Mouse (Mus musculus): Measurements from ENCODE around the gene Kcnk18. TPM values are rescaled to one million over a fixed set of nuclear protein-coding genes. Genes with fewer than 3 reads are reported as not detected.

The Kcnk18 gene
- not detected in 2 replicates for polyA plus RNA-seq (2016; fragmentation: Nextera tagmentation; extraction: Ambion mirVana)

DNA sequence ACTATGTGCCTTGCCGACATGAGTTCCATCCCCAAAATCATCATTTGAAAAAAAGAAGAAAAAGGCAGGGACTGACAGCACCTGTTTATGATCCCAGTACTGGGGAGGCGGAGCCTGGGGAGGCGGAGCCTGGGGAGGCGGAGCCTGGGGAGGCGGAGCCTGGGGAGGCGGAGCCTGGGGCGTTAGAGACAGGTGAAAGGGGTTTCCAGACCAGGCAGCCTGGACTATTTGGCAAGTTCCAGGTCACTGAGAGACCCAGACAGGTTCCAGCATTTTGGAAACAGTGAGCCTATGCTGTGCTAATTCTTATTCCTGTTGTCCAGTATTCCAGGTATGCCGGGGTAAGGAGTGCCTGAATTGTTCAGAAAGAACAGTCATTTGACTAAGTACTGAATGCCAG is at the start of gene Kcnk18:
TSS of gene Kcnk18 (plus strand) at position 224 of the 400 bp plus-strand sequence.
- no peaks in the 10 kb centered on the region; the same call in 1 of the 2 replicates for H3K27me3 ChIP-seq (replicated peaks)
- H3K9ac ChIP-seq: no peak within 1 kb of the TSS
- 71% methylated on average over 8 of the region's 8 CpGs for WGBS (ENCODE audit: insufficient replicate concordance)

DNA sequence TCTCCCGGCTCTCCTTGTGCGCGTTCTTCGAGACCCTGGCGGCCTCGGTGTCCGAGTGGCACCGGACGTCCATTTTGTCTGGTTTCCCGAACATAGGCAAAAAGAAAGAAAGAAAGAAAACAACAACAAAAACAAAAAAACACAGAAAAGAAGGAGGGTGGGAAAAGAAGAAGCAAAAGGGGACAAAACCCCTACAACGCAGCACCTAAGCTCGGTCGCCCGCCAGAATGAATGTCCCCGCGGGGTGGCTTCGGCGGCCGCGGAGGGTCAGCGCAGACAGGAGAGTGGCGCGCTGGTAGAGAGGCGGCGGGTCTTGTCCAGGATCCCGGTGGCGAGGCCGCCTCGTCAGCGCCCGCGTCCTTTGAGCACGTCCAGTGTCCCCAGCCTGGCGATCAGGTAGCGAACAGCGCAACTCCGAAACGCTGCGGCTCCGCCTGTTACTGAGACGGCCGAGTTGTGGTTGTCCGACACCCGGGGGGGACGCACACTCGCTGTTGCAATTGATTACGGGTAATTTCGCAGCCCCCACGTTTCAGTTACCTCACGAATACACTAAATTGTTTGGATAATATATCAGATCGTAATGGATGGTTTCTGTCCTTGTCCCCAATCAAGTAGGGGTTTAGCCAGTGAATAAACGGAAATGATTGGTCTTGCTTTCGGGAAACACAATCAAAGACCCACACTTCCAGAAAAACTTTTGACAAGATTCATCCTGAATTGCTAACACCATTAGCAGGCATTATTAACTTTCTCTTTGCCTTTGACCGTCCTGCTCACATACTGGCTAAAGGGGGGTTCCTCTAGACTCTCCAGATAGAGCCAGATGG is 48.9 kb upstream of the Kcnk18 start, which contains the start of gene Vax1:
TSS of gene Vax1 (minus strand) at position 121 of the 830 bp plus-strand sequence.
- H3K27me3 ChIP-seq (replicated peaks): peaks cover 98% of the 10 kb centered on the region
- H3K9ac ChIP-seq: no peak within 1 kb of the TSS
- no peaks in the 10 kb centered on the region for H3K36me3 ChIP-seq
- no peak within 1 kb of the TSS for H3K27ac ChIP-seq
- no peak for ATAC-seq
- WGBS (ENCODE audit: insufficient replicate concordance): 2% methylated on average over 54 of the region's 54 CpGs
- peak within 1 kb of the TSS; percentile 31 for H3K4me2 ChIP-seq
- peak within 1 kb of the TSS; percentile 17 for H3K4me3 ChIP-seq
- peaks cover 5% of the 10 kb centered on the region; the same call in 1 of the 2 replicates for H3K4me1 ChIP-seq
- no peaks in the 10 kb centered on the region for H3K9me3 ChIP-seq (replicated peaks)

More for the DNA sequence above, at the start of gene Kcnk18:
- H3K4me3 ChIP-seq: no peak within 1 kb of the TSS
- H3K4me1 ChIP-seq: no peaks in the 10 kb centered on the region
- H3K4me2 ChIP-seq: no peak within 1 kb of the TSS
- H3K36me3 ChIP-seq: no peaks in the 10 kb centered on the region
- no peaks in the 10 kb centered on the region for H3K9me3 ChIP-seq (replicated peaks)
- no peak for ATAC-seq
- H3K27ac ChIP-seq: no peak within 1 kb of the TSS

DNA sequence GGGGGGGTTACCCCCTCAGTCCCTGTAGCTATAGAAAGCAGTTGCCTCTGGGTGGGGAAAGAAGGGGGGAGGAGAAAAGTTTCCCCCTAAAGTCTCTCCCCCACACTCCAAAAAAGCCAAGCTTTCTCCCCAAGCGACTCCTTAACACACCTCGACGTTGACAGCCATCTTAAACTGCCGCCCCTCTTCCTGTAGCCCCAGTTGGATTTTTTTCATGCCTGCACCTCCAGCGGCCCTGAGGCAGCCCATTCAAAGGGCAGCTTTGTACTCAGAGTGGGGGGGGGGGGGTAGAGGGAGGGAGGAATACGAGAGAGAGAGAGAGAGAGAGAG is 48.3 kb upstream of the Kcnk18 start:
- WGBS (ENCODE audit: insufficient replicate concordance): 0% methylated on average over 6 of the region's 6 CpGs
- Histone ChIP-seq H3K4me2 (no peak overlapping the region), H3K4me3 (no peak overlapping the region), H3K4me1 (peaks cover 5% of the 10 kb centered on the region; the same call in 1 of the 2 replicates), H3K36me3 (no peaks in the 10 kb centered on the region), H3K9me3 (replicated peaks) (no peaks in the 10 kb centered on the region), H3K27ac (no peak overlapping the region), H3K27me3 (replicated peaks) (peaks cover 98% of the 10 kb centered on the region), H3K9ac (no peak overlapping the region)
- ATAC-seq: no peak

DNA sequence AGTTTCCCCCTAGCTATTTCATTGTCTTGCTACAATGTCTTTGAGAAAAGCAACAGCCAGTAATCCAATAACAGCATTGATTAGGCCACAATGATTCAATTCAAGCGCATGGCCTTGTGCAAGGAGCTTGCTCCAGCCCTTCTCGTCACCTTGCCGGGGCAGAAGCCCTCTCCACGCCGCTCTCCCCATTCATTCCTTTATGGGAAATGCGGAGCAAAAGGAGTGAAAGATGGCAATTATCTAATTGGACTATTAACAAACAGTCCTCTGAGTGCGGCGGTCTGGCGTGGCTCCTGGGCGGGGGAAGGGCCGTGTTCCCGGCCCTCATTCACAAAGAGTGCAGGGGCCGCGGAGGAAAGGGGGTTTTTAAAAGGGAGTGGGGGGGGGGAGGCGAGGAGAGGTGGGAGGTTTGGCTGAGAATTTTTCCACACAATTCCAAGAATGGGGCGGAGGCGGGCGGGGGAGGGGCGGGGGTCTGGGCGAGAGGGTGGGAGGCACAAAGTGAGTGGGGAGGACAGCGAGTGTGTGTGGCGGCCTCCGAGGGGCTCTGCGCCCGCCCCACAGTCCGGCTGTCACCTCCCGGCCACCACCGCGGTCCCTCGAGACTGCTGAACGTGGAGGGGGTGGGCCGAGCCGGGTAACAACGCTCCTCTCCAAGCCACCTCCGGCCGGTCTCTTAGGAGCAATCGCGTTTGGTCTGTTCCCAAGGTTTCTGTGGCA is 47.7 kb upstream of the Kcnk18 start:
- Histone ChIP-seq H3K27ac (no peak overlapping the region), H3K4me2 (no peak overlapping the region), H3K27me3 (replicated peaks) (peaks cover 98% of the 10 kb centered on the region), H3K36me3 (no peaks in the 10 kb centered on the region), H3K9ac (no peak overlapping the region), H3K4me1 (peaks cover 5% of the 10 kb centered on the region; the same call in 1 of the 2 replicates), H3K4me3 (no peak overlapping the region), H3K9me3 (replicated peaks) (no peaks in the 10 kb centered on the region)
- 5% methylated on average over 31 of the region's 38 CpGs for WGBS (ENCODE audit: insufficient replicate concordance)
- no peak for ATAC-seq

DNA sequence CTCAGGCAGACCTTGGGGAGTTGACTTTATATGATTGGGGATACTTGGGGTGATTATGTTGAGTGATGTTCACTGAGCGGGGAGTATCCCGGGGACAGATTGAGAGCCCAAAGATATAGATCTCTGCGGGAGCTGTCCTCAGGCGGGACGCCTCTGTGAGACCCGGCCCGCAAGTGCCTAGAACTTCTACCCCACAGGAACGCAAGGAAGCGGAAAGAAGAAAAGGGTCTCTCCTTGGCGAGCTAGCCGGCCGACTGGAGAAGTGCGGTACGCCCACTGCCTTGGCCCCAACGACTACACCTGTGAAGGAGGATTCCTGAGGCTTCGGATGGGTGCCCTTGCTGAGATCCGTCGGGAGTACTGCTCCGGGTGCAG is 47.2 kb upstream of the Kcnk18 start:
- ATAC-seq: no peak
- no peak overlapping the region for H3K4me3 ChIP-seq
- peaks cover 5% of the 10 kb centered on the region; the same call in 1 of the 2 replicates for H3K4me1 ChIP-seq
- 4% methylated on average over 19 of the region's 19 CpGs for WGBS (ENCODE audit: insufficient replicate concordance)
- no peaks in the 10 kb centered on the region for H3K9me3 ChIP-seq (replicated peaks)
- no peak overlapping the region for H3K9ac ChIP-seq
- H3K27me3 ChIP-seq (replicated peaks): peaks cover 93% of the 10 kb centered on the region
- no peaks in the 10 kb centered on the region for H3K36me3 ChIP-seq
- H3K4me2 ChIP-seq: no peak overlapping the region
- H3K27ac ChIP-seq: no peak overlapping the region

DNA sequence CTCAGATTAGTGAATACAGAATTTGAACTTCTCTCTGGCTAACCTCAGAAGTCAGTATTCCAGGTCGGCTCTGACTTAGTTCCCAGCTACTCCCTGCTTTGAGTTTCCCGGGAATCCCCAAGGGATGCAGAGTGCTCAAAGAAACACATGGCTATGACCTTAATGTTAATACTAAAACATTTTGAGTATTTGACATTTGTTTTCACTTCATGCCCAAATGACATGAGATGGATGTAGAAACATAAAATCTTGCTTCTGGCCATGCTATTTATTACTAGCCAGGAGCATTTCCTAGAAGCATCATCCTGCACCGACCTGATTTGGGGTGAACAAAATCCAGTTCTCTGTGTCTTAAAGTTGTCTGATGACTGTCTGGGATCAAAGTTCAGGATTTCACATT is 46.2 kb upstream of the Kcnk18 start:
- no peak for ATAC-seq
- Histone ChIP-seq H3K27me3 (replicated peaks) (peaks cover 88% of the 10 kb centered on the region), H3K9me3 (replicated peaks) (no peaks in the 10 kb centered on the region), H3K36me3 (no peaks in the 10 kb centered on the region), H3K9ac (no peak overlapping the region), H3K4me2 (no peak overlapping the region), H3K4me3 (no peak overlapping the region), H3K4me1 (peaks cover 5% of the 10 kb centered on the region; the same call in 1 of the 2 replicates), H3K27ac (no peak overlapping the region)
- 10% methylated on average over 3 of the region's 3 CpGs for WGBS (ENCODE audit: insufficient replicate concordance)

DNA sequence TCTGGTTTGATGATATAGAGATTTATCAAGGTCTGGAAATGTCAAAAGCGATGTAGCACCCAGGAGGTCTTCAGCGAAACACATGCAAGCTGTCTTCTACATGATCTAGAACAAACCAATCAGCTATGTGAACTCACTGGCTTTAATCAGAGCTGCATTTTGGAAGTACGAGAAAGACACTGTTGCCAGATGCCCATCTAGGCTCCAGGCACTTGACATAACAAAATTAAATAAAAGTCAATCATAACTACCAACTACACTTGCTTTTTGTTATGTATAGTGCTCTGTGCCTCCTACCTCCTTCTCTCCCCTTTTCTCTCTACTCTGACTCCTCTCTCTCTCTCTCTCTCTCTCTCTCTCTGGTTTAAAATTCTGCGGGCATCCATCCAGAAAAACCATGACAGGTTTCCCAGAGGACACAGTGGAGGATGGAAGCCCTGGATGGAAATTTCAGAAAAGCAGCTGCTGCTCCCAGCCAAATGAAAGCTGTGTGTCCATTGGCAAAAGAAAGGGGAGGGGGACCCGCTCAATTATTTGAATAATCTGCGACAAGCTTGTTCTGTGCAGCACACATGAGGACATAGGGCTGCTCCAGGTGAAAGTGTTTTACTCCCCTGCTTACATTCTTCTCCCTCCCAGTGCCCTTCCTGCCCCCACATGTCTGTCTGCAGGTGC is 45.5 kb upstream of the Kcnk18 start:
- H3K4me2 ChIP-seq: no peak overlapping the region
- H3K9ac ChIP-seq: no peak overlapping the region

DNA sequence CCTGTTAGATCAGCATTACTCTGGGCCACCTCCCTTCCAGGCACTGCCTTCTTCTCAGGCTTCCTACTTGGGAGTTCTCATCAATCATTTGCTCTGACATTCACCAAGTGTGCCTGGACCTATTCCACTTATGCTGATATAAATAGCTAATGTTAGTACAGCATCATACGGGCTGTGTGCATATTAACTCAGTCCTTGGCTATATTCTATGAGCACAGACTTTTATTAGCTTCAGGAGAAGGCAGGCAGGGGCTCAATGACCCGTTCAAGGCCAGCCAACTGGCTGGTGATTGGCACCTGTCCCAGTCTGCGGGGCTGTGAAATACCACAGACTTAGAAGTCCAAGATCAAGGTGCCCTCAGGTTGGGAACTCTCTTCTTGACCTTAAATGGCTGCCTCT is 35.0 kb upstream of the Kcnk18 start:
- Histone ChIP-seq H3K4me2 (no peak overlapping the region), H3K27me3 (replicated peaks) (peaks cover 52% of the 10 kb centered on the region), H3K9ac (no peak overlapping the region), H3K27ac (no peak overlapping the region), H3K9me3 (replicated peaks) (no peaks in the 10 kb centered on the region), H3K4me3 (no peak overlapping the region), H3K36me3 (no peaks in the 10 kb centered on the region), H3K4me1 (no peaks in the 10 kb centered on the region)
- 34% methylated on average over 3 of the region's 3 CpGs for WGBS (ENCODE audit: insufficient replicate concordance)
- no peak for ATAC-seq

More for the DNA sequence above, 45.5 kb upstream of the Kcnk18 start:
- no peak overlapping the region for H3K27ac ChIP-seq
- H3K27me3 ChIP-seq (replicated peaks): peaks cover 86% of the 10 kb centered on the region
- WGBS (ENCODE audit: insufficient replicate concordance): 19% methylated on average over 6 of the region's 6 CpGs
- H3K4me3 ChIP-seq: no peak overlapping the region
- no peaks in the 10 kb centered on the region for H3K36me3 ChIP-seq
- peaks cover 5% of the 10 kb centered on the region; the same call in 1 of the 2 replicates for H3K4me1 ChIP-seq
- H3K9me3 ChIP-seq (replicated peaks): no peaks in the 10 kb centered on the region
- no peak for ATAC-seq

DNA sequence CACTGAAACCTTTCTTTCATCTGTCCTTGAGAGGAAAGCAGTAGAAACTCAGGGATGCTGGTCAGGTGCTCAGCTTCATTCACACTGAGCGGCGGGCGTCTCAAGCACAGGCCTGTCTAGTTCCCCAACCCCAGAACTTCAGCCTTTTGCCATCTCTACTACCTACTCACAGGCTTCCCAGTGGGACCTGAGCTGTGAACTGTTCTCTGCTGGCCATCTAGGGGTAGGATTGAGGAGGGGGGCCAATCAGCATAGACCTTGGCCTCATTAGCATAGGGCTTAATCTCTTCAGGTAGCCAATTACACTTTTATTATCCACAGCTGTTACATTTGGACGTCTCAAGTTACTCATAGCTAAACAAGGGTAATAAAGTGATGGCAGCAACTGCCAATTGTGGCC is 30.0 kb upstream of the Kcnk18 start:
- Histone ChIP-seq H3K4me2 (no peak overlapping the region), H3K4me3 (no peak overlapping the region), H3K9me3 (replicated peaks) (no peaks in the 10 kb centered on the region), H3K36me3 (no peaks in the 10 kb centered on the region), H3K9ac (no peak overlapping the region), H3K27me3 (replicated peaks) (peaks cover 80% of the 10 kb centered on the region), H3K27ac (no peak overlapping the region), H3K4me1 (no peaks in the 10 kb centered on the region; the same call in 1 of the 2 replicates)
- WGBS (ENCODE audit: insufficient replicate concordance): 18% methylated on average over 4 of the region's 4 CpGs
- ATAC-seq: no peak

DNA sequence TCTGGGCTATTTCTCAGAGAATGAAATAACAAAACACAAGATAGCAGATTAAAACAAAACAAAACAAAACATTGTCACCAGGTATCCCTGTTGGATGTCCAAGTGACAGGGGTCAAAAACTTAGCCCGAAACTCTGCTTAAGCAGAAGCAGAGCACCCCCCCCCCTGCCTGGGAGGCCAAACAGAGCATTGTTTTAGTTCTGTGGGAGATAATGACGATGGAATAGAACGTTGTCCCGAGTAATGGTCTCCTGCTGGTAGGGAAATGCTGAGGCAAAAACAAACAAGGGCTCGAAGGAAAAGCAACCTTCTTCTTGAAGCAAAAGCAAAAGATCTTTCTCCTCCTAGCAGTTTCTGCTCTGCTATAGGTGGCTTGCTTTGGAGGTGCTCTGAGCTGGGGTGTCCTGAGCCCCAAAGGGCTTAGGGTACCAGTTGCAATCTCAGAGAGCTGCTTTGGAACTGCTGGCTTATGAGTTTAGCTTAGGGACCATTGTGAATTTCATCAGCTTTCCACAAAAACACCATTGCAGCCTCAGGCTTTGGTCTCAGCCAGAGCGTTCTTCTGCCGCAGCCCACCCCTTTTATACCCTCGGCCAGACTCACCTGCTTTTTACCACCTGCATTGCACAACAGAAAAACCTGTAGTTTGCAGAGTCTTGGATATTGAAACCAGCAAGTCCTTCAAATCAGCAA is 28.4 kb upstream of the Kcnk18 start:
- ATAC-seq: no peak
- WGBS (ENCODE audit: insufficient replicate concordance): 6% methylated on average over 8 of the region's 8 CpGs
- H3K27ac ChIP-seq: no peak overlapping the region

DNA sequence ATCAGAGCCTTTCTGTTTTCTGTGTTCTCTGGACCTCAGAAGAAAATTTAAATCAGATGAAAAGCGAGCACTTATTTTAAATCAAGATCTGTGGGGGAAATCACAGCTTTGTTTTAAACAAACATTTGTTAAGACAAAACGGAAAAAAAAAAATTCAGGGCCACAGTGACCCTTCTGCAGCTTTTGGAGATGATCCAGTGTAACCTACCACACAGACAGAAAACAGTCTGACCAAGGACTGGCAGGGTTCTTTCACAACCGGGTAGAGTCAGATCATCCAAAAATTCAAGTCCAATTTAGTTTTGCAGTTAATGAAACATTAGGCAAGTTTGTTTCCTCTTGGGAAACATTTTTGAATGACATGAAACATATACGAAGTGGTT is 27.9 kb upstream of the Kcnk18 start:
- H3K4me3 ChIP-seq: no peak overlapping the region
- no peak overlapping the region for H3K9ac ChIP-seq
- H3K4me1 ChIP-seq: no peaks in the 10 kb centered on the region; the same call in 1 of the 2 replicates
- H3K9me3 ChIP-seq (replicated peaks): no peaks in the 10 kb centered on the region
- WGBS (ENCODE audit: insufficient replicate concordance): 14% methylated on average over 4 of the region's 4 CpGs
- no peak overlapping the region for H3K27ac ChIP-seq
- peaks cover 84% of the 10 kb centered on the region for H3K27me3 ChIP-seq (replicated peaks)
- H3K4me2 ChIP-seq: no peak overlapping the region
- no peaks in the 10 kb centered on the region for H3K36me3 ChIP-seq
- no peak for ATAC-seq

More for the DNA sequence above, 28.4 kb upstream of the Kcnk18 start:
- no peak overlapping the region for H3K4me2 ChIP-seq
- H3K9ac ChIP-seq: no peak overlapping the region
- H3K4me1 ChIP-seq: no peaks in the 10 kb centered on the region; the same call in 1 of the 2 replicates
- peaks cover 84% of the 10 kb centered on the region for H3K27me3 ChIP-seq (replicated peaks)
- no peaks in the 10 kb centered on the region for H3K36me3 ChIP-seq
- H3K4me3 ChIP-seq: no peak overlapping the region
- no peaks in the 10 kb centered on the region for H3K9me3 ChIP-seq (replicated peaks)
